Mouse (Mus musculus) bone marrow macrophage, adult 2 months (primary cell): ENCODE measurements at regions not wholly inside any gene's neighbourhood (a gene's known extent, or its start where the extent isn't known, plus 50 kb on each side); places are given as distances from the start of the nearest gene placed in this dataset.

Source experiments
- CTCF ChIP-seq: IDR thresholded peaks from 2 replicates; pipeline ENCODE4 v1.5.1; 2012; ENCODE audit warnings: low read depth, mild to moderate bottlenecking, low read length, moderate library complexity
- POLR2A ChIP-seq: IDR thresholded peaks from 2 replicates; pipeline ENCODE4 v1.6.1; 2012; ENCODE audit warnings: mild to moderate bottlenecking, low read depth, low read length, borderline replicate concordance

DNA sequence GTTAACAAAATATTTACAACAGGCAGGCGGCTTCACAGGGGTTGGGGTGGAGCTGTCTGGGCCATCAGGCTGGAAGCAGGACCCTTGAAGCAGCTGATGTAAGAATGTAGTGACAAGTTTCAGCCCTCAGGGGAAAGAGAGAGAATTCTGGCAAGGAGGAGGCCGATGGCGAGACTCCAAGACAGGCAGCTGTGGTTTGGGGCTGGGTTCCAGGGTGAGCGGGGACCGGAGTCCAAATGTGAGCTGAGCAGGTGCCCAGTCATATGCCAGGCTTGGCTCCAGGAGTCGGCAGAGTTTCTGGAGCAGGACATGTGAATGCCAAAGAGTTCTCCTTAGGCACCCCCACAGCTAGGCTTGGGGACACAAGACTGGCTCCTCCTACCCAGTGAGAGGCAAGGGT is 104.5 kb upstream of the Tsc22d1 start:
- no peak for TF ChIP-seq POLR2A
- TF ChIP-seq CTCF = no peak
